Mouse (Mus musculus) cerebellum, postnatal 4 days (tissue): ENCODE data around the gene Mmp15.

Experiments used
- DNase-seq, 2 experiments: peaks; one replicate each; pipeline ENCODE4 v3.0.0; 2022; ENCODE audit warnings: low spot score in 2 of 2, mixed read lengths in 1 of 2

Mmp15 gene

DNA sequence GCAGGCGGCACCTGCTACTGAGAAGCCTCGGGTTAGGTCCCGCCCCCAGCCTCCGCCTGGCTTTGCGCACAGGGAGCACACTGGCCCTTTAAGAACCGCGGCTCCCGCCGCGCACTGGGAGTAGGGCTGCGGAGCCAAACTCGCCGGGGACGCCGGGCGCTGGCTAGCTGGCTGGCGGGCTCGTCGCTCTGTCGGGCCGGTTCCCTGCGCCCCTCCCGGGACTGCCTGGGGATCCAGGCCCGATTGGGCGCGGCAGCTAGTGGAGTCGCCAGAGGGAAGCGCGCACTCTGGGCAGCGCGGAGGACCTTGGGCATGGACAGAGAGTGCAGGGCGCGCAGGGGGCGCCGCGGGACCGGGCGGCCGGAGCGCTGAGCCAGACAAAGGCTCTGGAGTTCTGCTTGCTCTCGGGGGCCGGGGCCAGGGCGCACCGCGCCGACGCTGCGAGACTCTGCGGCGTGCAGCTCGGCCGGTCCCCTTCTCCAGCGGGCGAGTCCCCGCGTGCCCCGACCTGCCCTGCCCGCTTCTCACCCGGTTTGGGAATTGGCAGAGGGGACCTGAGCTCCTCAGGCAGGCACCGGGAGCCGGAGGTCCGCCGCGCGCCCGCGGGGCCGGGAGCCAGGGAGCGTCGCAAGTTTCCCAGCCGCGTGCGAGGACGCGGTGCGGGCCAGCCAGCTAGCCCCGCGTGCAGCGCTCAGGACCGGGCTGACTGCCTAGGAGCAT lies at the start of gene Mmp15:
TSS of gene Mmp15 (plus strand) at position 118 of the 720 bp plus-strand sequence.
- DNase-seq: peak in 1 of 2 experiments; percentile 59

DNA sequence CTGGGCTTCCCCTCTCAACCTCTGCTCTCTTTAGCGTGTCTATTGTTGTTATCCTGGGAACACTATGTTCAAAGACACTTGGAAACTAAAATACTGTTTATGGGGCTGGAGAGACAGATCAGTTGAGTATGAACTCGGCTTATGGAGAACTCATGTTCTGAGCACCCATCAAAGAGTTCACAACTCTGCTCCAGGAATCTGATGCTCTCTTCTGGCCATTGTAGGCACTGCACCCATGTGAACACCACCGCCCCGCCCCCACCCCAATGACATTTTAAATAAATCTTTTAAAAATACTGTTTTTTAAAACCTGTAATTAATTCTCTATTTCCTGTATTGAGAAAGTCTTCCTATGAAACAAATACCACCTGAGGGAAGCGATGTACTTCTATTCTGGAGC lies 49.7 kb upstream of the Mmp15 start:
- peak in 1 of 2 experiments; percentile 44 for DNase-seq

DNA sequence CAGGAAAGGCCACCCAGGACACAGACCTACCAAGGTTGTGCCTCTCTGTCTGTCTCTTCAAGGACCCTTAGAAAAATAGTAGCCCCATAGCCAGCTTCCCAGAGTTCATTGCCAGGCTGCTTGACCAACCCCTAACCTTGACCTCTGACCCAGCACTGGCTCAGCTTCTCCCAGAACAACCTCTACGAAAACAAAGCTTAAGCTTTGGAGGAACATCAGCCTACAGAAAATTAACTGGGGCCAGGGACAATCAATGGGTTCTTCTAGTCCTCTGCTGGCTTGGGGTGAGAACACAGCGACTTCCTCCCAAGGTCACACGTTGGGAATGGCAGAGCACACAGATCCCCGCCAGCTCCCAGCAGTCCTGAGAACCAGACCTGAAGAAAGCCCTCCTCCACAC lies 46.5 kb upstream of the Mmp15 start:
- DNase-seq: no peak

DNA sequence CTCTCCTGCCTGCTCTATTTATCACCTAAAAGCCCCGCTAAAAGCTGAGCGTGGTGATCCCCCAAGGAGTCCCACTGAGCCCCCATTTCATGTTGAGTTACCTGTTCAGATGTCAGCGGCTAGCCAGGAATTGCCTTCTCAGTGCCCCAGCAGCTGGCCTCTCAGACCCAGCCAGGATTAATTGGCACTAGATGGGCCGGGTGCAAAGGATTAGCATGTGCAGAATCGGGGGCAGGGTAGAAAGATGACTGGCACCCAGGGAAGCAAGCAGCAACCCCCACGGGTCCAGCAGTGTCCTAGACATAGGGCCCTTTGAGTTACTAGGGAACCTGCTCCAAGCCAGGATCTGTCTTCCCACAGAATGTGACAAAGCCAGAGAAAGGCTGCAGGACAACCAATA lies 45.6 kb upstream of the Mmp15 start, which contains the start of gene Cngb1:
TSS of gene Cngb1 (minus strand) at position 155 of the 400 bp plus-strand sequence.
- no peak for DNase-seq

DNA sequence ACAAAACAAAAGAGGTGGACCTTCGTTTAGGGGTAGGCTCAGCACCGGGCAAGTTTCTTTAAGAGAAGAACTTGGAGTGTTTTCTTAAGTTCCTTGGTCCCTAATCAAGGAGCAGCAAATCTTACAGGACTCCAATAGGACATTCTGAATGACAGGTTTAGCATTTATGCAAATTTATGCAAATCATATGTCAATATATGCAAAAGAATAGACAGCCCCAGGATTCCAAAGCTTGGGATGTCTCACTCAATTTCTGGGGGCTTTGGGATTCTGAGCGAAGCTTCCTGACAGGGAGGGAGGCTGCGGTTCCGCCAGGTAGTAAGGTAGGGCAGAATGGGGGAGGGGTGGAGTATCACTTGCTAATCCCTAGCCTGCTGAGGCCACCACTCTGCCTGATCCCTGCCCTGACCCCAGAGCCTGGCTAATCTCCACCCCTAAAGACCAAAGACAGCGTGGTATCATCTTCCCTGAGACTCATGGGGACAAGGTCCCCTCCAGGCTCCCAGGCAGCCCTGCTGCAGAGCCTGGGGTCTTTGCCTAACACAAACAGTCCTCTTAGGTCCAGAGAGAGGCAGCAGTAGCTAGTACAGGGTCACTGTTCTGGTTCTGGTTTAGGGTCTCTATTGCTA lies 41.6 kb upstream of the Mmp15 start, which contains the start of gene Tepp:
TSS of gene Tepp (plus strand) at position 225 of the 629 bp plus-strand sequence.
- DNase-seq: no peak

DNA sequence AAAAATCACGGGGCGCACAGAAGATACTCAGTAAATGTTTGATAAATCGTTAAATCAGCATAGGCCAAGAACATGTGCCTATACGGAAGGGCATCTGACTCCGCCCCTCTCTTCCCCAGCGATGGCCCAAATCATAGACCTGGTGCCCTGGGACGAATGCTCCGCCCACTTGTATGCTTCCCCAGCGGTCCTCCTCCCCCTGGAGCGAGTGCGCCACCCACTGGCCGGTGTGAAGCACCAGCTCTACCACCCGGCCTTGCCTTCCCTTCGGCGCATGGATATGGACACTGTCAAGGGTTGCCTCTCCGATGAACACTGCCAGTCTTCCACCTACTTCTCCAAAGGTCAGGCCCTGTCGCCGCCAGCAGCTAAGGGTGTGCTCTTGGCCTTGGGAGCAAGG lies 39.2 kb upstream of the Mmp15 start:
- no peak for DNase-seq

DNA sequence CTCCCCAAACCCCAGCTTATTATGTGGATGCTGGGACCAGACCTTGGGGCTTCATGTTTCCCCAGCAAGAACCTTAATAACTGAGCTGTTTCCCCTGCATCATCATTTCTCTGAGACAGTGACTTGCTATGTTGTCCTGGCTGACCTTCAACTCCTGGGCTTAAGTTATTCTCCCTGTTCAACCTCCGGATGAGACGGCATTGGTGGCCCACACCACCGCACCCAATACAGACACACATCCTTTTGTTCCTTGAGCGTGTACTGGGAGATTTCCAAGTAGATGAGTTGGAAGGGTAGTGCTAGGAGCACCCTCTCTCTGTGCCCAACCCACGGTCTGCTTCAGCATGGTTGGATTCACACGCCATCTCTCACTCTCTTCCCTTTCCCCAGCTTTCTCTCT lies 38.2 kb upstream of the Mmp15 start:
- no peak for DNase-seq

DNA sequence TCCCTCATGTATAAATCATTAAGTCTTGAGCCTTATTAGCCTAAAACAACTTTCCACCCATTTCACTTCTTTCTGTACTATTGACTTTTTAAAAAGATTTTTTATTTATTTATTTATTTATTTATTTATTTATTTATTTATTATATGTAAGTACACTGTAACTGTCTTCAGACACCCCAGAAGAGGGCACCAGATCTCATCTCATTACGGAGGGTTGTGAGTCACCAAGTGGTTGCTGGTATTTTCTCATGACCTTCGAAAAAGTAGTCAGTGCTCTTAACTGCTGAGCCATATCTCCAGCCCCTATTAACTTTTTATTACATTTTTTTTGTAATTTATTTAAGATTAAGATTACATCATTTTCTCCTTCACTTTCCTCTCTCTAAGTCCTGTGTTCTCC lies 37.4 kb upstream of the Mmp15 start:
- no peak for DNase-seq

DNA sequence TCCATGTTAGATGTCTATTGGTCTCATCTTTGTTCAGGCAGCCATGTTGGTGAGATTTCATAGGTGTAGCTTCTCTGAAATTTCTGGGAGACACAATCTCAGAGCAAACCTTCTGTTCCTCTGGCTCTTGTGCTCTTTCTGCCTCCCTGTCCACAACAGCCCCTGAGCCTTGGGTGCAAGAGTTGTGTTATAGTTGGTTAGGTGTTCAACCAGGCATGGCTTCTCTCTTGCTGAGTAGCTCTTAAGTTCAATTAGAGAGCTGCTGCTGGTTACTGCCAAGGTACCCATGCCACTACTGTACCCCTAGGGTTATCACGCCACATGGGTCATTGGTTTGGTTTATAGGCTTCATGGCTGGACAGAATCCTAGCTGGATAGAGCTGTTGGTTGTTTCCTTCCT lies 36.7 kb upstream of the Mmp15 start:
- DNase-seq: no peak

DNA sequence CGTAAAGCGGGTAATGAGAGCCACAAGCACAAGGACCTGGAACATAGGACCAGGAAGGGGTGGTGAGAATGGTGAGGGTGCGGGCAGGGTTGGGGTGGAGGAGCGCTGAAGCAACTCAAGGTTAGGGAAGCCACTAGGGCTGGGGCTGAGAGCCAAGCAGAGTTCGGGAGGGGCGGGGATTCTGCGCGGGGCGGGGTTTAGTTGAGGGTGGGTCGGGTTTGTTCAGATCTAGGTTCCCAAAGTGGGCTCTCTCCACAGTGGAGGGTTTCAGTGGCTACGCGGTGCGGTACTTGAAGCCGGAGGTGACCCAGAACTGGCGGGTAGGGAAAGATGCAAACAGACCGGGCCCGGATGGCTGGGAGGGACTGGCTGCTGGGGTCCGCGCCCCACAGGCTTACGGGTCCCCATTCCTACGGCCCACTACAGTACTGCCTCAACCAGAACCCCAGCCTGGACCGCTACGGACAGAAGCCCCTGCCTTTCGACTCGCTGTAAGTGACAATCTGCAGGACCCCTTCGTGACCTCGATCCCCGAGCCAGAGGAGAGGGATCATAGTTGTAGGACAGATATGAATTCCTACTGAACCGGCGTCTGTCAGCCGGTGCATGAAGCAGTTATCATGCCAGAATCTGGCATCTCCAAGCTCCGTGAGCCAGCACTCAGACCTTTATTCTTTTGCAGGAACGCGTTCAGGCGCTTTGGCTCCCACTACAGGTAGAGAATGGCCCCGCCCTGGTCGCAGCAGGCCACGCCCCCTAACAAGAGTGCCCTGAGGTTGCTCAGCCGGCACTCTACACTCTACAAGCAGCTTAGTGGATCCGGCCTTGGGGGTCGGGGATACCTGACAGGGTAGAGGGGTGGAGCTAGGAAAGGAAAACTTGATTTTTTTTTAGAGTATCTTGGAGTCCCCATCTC lies 31.6 kb upstream of the Mmp15 start:
- DNase-seq: peak in 1 of 2 experiments; percentile 43

DNA sequence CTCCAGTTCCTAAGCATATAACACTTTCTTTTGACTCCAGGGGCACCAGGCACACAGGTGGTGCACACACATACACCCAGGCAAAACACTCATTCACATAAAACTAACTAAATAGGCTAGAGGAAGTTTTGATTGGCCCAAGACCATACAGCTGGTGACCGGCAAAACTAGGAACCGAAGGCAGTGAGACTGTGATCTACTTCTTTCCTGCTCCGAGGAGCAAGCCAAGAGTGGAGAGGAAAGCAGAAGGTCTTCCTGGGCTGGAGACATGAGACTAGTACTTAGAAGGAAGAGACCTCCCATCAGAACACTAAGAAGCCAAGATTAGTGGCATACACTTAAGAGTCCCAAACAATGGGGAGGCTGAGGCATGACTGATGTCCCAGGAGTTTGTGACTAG lies 28.9 kb upstream of the Mmp15 start:
- DNase-seq: no peak

DNA sequence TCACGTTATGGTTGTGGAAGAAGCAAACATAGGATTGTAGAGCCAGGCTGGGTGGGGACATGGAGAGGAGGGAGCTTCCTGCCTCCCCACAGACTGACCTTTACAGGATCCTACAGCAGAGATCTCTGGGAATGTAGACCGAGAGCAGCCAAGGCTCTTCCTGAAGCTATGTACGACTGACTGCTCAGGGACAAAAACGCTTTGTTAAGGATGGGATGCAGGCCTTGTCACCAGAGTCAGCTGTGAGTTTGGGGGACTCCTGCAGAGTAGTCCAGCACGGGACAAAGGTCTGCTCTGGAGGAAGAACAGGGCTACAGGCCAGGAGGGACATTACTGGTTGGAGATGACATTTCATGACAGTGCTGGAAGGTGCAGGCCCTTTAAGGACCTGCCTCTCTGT lies 27.4 kb upstream of the Mmp15 start:
- no peak for DNase-seq

DNA sequence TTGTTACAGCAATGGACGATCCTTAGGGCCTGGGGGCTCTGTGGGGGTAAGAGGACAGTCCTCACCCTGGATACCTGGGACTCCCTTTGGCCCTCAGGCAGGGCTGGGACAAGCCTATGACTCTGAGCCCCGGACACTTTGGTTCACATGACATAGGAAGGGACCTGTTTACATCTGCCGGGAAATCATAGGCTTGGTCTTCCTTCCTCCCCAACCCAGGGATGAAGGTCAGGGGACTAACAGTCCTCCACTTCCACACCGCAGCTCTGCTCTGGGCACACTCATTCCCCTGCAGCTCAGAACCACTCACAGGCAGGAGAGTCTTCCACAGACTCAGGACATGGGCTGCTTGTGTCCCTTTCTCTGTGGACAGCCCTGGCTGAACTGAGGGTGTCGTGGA lies 25.2 kb upstream of the Mmp15 start:
- DNase-seq: no peak

DNA sequence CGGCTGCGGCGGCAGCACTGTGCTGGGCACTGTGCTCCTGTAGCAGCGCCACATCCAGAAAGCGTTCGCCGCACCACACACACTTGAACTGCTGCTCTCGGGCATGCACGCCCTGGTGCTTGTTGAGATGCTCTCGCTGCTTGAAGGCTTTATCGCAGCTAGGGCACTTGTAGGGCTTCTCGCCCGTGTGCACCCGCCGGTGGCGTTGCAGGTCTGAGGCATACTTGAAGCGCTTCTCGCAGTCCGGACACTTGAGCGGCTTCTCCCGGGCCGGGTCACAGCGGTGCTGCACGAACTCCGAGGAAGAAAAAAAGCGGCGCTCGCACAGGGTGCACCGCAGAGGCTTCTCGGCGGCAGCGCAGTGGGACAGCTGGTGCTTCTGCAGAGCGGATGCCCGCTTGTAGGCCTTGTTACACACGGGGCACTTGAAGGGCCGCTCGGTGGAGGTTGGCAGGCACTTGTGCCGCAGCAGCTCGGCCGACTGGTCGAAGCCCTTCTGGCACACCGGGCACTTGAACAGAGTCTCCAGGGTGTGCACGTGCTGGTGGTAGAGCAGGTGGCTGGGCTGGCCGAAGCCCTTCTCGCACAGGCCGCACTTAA lies 24.1 kb upstream of the Mmp15 start:
- no peak for DNase-seq

DNA sequence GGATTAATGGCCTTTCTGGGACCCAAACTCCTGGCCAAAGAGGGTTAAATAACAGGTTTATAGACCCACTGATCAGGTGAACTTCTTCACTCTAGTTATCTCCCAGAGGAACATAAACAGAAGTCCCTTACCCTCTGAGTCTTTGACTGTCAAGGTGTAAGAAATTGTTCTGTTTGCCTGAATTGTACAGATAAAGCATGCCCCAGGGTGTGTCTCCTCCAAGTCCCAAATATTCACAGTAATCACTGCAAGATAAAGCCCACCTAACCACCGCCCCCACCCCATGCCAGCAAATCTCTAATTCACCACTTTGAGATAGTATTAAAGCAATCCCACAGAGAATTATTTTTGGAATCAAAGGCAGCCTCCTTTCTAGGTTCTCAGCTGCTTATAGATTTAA lies 21.7 kb upstream of the Mmp15 start:
- DNase-seq: no peak

DNA sequence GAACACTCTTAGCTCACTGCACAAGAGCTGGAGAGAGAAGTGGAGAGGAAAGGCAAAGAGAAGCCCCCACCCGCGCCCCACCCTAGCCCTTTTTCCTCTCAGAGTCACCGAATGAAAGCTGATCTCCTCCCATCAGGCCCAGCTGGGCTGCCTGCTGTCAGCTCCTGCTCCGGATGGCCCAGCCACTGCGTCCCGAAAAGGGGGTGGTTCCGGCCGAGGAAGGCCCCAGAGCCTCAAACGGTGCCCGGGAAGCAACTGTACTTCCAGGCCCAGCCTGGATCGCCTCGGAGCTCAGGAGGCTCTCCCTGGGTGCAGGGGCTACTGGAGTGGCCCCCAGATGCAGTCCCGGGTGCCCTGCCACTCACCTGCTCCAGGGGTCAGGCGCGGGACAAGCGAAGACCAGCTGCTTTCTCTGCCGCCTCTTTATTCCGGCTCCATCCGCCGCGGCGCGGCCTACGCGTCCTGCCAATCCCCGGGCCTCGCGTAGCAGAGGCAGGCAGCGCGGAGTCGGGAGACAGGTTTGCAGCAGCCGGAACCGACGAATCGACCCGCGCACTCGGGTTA lies 20.8 kb upstream of the Mmp15 start:
- no peak for DNase-seq

DNA sequence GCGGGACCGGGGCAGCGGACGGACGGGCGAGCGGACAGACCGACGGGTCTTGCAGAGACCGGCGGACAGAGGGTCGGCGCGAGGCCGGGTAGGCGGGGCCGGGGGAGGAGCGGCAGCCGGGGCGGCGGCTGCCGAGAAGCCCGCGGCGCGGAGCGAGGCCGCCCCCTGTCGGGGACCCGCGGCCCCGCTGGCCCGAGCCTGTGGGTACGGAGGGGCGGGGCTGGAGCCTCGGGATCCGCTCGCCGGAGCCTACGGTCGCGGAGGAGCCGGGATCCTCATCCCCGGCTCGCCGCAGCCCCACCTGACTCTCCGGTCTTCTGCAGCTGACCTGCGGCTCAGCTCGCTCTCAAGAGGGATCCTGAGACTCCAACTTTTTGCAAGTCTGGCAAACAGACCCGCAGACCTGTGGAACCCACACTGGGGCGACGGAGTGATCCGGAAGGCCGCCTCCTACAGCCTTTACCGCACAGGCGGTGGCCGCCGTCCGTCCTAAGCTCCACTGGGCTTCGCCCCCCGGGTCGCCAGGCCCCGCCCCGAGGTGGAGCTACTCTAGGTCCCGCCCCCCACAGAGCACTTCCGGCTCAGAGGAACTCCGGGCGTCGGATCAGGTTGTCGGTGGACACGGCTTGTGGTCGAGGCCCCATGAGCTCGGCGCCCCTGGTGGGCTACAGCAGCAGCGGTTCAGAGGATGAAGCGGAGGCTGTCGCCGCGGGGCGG lies 20.2 kb upstream of the Mmp15 start, which contains the start of the genes Zfp319 and Usb1:
TSS of gene Zfp319 (minus strand) at position 231 of the 717 bp plus-strand sequence.
TSS of gene Usb1 (plus strand) at position 565 of the 717 bp plus-strand sequence.
- peak; percentile 90 to 93 for DNase-seq

DNA sequence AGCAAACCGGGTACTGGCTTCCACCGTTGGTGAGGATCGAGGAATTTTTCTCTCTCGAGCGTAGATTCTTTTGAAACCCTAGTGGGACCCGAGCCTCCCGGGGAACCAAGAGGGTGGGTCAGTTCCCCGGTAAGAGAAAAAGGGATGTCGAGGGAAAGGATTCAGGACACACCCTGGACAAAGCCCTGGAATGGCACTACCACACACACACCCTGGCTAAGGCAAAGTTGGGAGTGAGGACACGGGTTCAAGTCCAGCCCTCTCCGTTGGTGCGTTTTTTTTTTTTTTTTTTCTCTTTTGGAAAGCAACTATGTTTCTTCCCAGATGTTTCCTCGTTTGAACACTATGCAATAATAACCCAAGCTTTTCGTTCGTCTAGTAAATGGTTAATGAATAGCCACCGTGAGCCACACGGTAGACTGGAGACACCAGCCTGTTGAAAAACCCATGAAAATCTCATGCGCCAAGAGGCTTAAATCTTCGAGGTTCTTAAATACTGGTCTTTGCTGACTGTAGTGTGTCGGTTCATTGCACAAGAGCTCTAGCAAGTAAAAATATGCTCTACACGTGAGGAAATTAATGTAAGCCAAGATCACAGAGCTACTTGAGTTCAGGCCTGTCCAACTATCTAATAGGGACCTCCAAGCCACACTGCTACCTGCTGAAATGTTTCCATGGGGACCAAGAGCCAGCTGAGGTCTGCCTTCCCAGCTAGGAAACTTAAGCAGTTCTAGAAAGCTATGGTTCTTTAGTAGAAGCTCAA lies 19.4 kb upstream of the Mmp15 start:
- no peak for DNase-seq

DNA sequence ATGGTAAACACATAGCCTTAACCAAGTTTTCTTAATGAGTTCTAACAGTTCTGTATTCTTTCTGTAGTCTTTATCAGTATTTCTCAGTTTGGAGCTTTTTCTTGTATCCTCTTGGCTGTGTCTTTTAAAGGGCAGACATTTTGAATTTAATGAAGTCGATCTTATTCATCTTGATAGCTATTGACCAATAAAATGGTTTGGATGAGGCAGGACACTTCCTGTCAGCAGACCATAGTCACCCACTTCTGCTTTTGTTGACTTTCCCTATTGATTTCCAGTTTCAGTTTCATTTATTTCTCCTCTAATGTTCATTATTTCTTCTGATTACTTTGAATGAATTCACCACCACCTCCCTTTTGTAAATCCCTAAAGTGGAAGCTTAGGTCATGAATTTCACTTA lies 16.4 kb upstream of the Mmp15 start:
- no peak for DNase-seq

DNA sequence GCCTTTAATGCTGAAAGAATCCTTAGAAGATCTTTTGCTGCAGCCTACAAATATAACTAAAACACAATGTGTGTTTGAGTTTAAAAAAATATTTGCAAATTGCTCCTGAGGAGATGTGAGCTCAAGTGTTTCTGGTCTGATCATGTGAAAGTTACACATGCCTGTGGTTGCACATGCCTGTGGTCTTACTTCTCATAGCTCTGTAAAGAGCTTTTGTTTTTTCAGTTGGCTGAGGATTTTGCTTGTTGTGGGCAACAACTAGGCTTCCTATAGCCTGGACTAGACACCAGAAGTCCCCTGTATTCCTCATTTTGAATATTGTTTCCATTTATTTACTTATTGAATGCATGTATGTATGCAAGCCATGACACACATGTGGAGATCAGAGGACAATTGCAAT lies 15.7 kb upstream of the Mmp15 start:
- DNase-seq: no peak
